ENCODE assay signal across 27 mouse cellular contexts in the genomic region with DNA sequence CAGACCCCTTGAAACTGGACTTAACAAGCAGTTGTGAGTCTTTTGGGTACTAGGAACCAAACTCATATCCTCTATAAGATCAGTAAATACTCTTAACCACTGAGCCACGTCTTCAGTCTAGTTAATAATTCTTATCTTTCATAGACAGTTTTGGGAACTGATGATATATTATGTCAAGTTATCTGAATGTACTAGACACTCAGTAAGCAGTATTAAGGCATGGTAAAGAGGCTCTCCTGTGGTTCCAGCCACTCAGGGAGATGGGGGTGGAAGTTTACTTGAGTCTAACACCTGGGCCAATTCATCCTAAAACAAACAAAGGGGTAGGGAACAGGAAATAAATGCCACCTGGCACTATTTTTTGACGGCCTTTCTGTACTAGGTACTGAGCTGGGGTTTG.
"Had no signal": no experiment of that assay in that cellular context is flagged by ENCODE, and none has a peak within 500 bp of the region (broad histone marks: within the 10 kb centered on the region; RNA-seq: fewer than 3 reads in every experiment).

No protein-coding gene starts in this region.

- H3K27ac ChIP-seq: gastrocnemius, adult 2 months; heart, embryonic 10.5 days; hindbrain, embryonic 10.5 days; hindbrain, embryonic 12.5 days; hindbrain, embryonic 14.5 days; intestine, embryonic 15.5 days; kidney, embryonic 15.5 days; kidney, postnatal 0 days; layer of hippocampus, adult 2 months; left cerebral cortex, adult 2 months; limb, embryonic 10.5 days; limb, embryonic 12.5 days; liver, embryonic 14.5 days had no signal

- ATAC-seq: hindbrain, embryonic 16.5 days; inflammation-experienced regulatory T-cells, adult 6 months; intestine, embryonic 15.5 days; intestine, postnatal 0 days had no signal

- H3K36me3 ChIP-seq: heart, embryonic 10.5 days; heart, embryonic 12.5 days; hindbrain, embryonic 10.5 days; hindbrain, embryonic 12.5 days; intestine, embryonic 15.5 days; kidney, embryonic 15.5 days; limb, embryonic 10.5 days; limb, embryonic 12.5 days had no signal

- DNase-seq: gastrocnemius, adult 2 months; gastrocnemius, postnatal 10 days; gastrocnemius, postnatal 25 days; heart, adult 18-20 months; heart, postnatal 10 days; heart, postnatal 4 days; kidney, adult 18-20 months; kidney, adult 8-10 months; kidney, postnatal 25 days; kidney, postnatal 4 days; liver had no signal

- H3K9me3 ChIP-seq: heart, embryonic 10.5 days; hindbrain, embryonic 10.5 days; hindbrain, embryonic 12.5 days; intestine, embryonic 15.5 days; kidney, embryonic 15.5 days; limb, embryonic 10.5 days; limb, embryonic 12.5 days had no signal

- H3K9ac ChIP-seq: heart, embryonic 12.5 days; hindbrain, embryonic 12.5 days; hindbrain, embryonic 14.5 days; intestine, embryonic 15.5 days; kidney, embryonic 15.5 days; limb, embryonic 12.5 days; liver, embryonic 14.5 days had no signal

- H3K4me1 ChIP-seq: heart, embryonic 10.5 days; heart, embryonic 12.5 days; hindbrain, embryonic 10.5 days; hindbrain, embryonic 12.5 days; intestine, embryonic 15.5 days; kidney, embryonic 15.5 days; limb, embryonic 10.5 days; limb, embryonic 12.5 days had no signal

- H3K4me3 ChIP-seq: gastrocnemius, adult 2 months; heart, embryonic 10.5 days; heart, embryonic 12.5 days; hindbrain, embryonic 10.5 days; hindbrain, embryonic 12.5 days; intestine, embryonic 15.5 days; kidney, embryonic 15.5 days; layer of hippocampus, adult 2 months; left cerebral cortex, adult 2 months; limb, embryonic 10.5 days; limb, embryonic 12.5 days had no signal

- H3K27me3 ChIP-seq: heart, embryonic 12.5 days; hindbrain, embryonic 12.5 days; intestine, embryonic 15.5 days; kidney, embryonic 15.5 days; limb, embryonic 12.5 days had no signal

- H3K4me2 ChIP-seq: heart, embryonic 12.5 days; hindbrain, embryonic 12.5 days; hindbrain, embryonic 14.5 days; intestine, embryonic 15.5 days; kidney, embryonic 15.5 days; limb, embryonic 12.5 days had no signal
